Mouse (Mus musculus) midbrain, embryonic 16.5 days (tissue): Measurements from ENCODE around the gene Ugt1a5. TPM values are rescaled to one million over a fixed set of nuclear protein-coding genes. Genes with fewer than 3 reads are reported as not detected.

Experiments used
- ATAC-seq: fragments of 200-750 bp; cut with Nextera tagmentation; 2 replicates; pipeline ENCODE4 v1.8.0; 2017; ENCODE audit warnings: moderate TSS enrichment
- H3K27ac ChIP-seq: fragments of 300-500 bp; sonication (generic); 2 replicates; pipeline ENCODE4 v1.5.1; 2014; ENCODE audit warnings: mild to moderate bottlenecking, low read length, mixed read lengths
- H3K27me3 ChIP-seq: fragments of 300-500 bp; sonication (generic); 2 replicates; pipeline ENCODE4 v1.6.1; 2014; ENCODE audit warnings: low read depth, low read length, mixed read lengths; ENCODE audit not compliant: control insufficient read depth, insufficient read depth
- H3K36me3 ChIP-seq: fragments of 300-500 bp; sonication (generic); 2 replicates; pipeline ENCODE4 v1.6.1; 2014; ENCODE audit warnings: mild to moderate bottlenecking, low read length, moderate library complexity, mixed read lengths; ENCODE audit not compliant: control insufficient read depth, insufficient read depth
- H3K4me1 ChIP-seq: fragments of 300-500 bp; sonication (generic); 2 replicates; pipeline ENCODE4 v1.6.1; 2014; ENCODE audit warnings: mild to moderate bottlenecking, low read length, mixed read lengths; ENCODE audit not compliant: control insufficient read depth, insufficient read depth
- H3K4me2 ChIP-seq: fragments of 300-500 bp; sonication (generic); 2 replicates; pipeline ENCODE4 v1.6.1; 2014; ENCODE audit warnings: mild to moderate bottlenecking, low read length, mixed read lengths
- H3K4me3 ChIP-seq: fragments of 300-500 bp; sonication (generic); 2 replicates; pipeline ENCODE4 v1.5.1; 2014; ENCODE audit warnings: low read depth, mild to moderate bottlenecking, low read length, moderate library complexity, mixed read lengths
- H3K9ac ChIP-seq: fragments of 300-500 bp; sonication (generic); 2 replicates; pipeline ENCODE4 v1.6.1; 2014; ENCODE audit warnings: low read depth, low read length, mixed read lengths
- H3K9me3 ChIP-seq: fragments of 300-500 bp; sonication (generic); replicated peaks from 2 replicates; pipeline ENCODE4 v1.6.1; 2014; ENCODE audit warnings: mild to moderate bottlenecking, low read length, mixed read lengths; ENCODE audit not compliant: control insufficient read depth, poor library complexity, severe bottlenecking
- whole genome bisulfite sequencing: fragments of 180-500 bp; shearing (Covaris S2); extraction: QIAGEN DNeasy Blood & Tissue Kit; methylation state at CpG from one replicate; pipeline ENCODE4 v1.1.7; 2014; 5-methylcytosine and 5-hydroxymethylcytosine counted together
- polyA plus RNA-seq: library from polyadenylated mRNA; unstranded; fragments of >200 nt; fragmentation: Nextera tagmentation; extraction: Ambion mirVana; gene quantifications from 2 replicates; pipeline ENCODE4 v1.2.1, GENCODE M21; 2015

Ugt1a5 gene
- polyA plus RNA-seq, 1 experiment from 2014 or later: not detected

- no peak for ATAC-seq
- no peaks in the 10 kb centered on the region for H3K36me3 ChIP-seq
- H3K4me2 ChIP-seq: no peak overlapping the region
- H3K27me3 ChIP-seq: no peaks in the 10 kb centered on the region
- H3K4me3 ChIP-seq: no peak overlapping the region
- no peak overlapping the region for H3K27ac ChIP-seq
- peaks cover 97% of the 10 kb centered on the region for H3K9me3 ChIP-seq
- H3K4me1 ChIP-seq: no peaks in the 10 kb centered on the region
- H3K9ac ChIP-seq: no peak overlapping the region
- 69% methylated on average over 7 of the region's 7 CpGs for WGBS
These were observed 66.1 kb downstream of the Ugt1a5 start for GRCm38 (mm10) chr1:88231803-88232499.

GRCm38 (mm10) chr1:88232664-88233380, 67.0 kb downstream of the Ugt1a5 start:
- ATAC-seq: no peak
- H3K27me3 ChIP-seq: no peaks in the 10 kb centered on the region

GRCm38 (mm10) chr1:88233421-88234247, 67.8 kb downstream of the Ugt1a5 start:
- Histone ChIP-seq H3K9ac (no peak overlapping the region), H3K27me3 (no peaks in the 10 kb centered on the region), H3K4me3 (no peak overlapping the region), H3K27ac (no peak overlapping the region), H3K9me3 (peaks cover 97% of the 10 kb centered on the region), H3K4me1 (no peaks in the 10 kb centered on the region), H3K36me3 (no peaks in the 10 kb centered on the region), H3K4me2 (no peak overlapping the region)
- 67% methylated on average over 14 of the region's 14 CpGs for WGBS
- ATAC-seq: no peak

More at GRCm38 (mm10) chr1:88232664-88233380, 67.0 kb downstream of the Ugt1a5 start:
- H3K4me1 ChIP-seq: no peaks in the 10 kb centered on the region
- H3K9ac ChIP-seq: no peak overlapping the region
- 55% methylated on average over 3 of the region's 3 CpGs for WGBS
- H3K9me3 ChIP-seq: peaks cover 97% of the 10 kb centered on the region
- no peak overlapping the region for H3K4me2 ChIP-seq
- no peak overlapping the region for H3K4me3 ChIP-seq
- H3K27ac ChIP-seq: no peak overlapping the region
- no peaks in the 10 kb centered on the region for H3K36me3 ChIP-seq

- Histone ChIP-seq H3K27me3 (no peaks in the 10 kb centered on the region), H3K9me3 (peaks cover 97% of the 10 kb centered on the region), H3K27ac (no peak overlapping the region), H3K4me2 (no peak overlapping the region), H3K9ac (no peak overlapping the region), H3K4me3 (no peak overlapping the region), H3K36me3 (no peaks in the 10 kb centered on the region), H3K4me1 (no peaks in the 10 kb centered on the region)
- no peak for ATAC-seq
- WGBS: 64% methylated on average over 4 of the region's 4 CpGs
These were observed 68.4 kb downstream of the Ugt1a5 start for GRCm38 (mm10) chr1:88234248-88234610.

- no peak overlapping the region for H3K4me3 ChIP-seq
- H3K4me1 ChIP-seq: no peaks in the 10 kb centered on the region
- H3K27me3 ChIP-seq: no peaks in the 10 kb centered on the region
- WGBS: 47% methylated on average over 5 of the region's 5 CpGs
- H3K27ac ChIP-seq: no peak overlapping the region
- no peaks in the 10 kb centered on the region for H3K36me3 ChIP-seq
- H3K4me2 ChIP-seq: no peak overlapping the region
- peaks cover 97% of the 10 kb centered on the region for H3K9me3 ChIP-seq
- H3K9ac ChIP-seq: no peak overlapping the region
- ATAC-seq: no peak
These were observed 68.8 kb downstream of the Ugt1a5 start for GRCm38 (mm10) chr1:88234646-88235045.

GRCm38 (mm10) chr1:88235046-88235893, 69.5 kb downstream of the Ugt1a5 start:
- Histone ChIP-seq H3K4me2 (no peak overlapping the region), H3K9ac (no peak overlapping the region), H3K36me3 (no peaks in the 10 kb centered on the region), H3K27me3 (no peaks in the 10 kb centered on the region), H3K4me1 (no peaks in the 10 kb centered on the region), H3K4me3 (no peak overlapping the region), H3K9me3 (peaks cover 97% of the 10 kb centered on the region), H3K27ac (no peak overlapping the region)
- peak; percentile 5; the same call in 1 of the 2 replicates for ATAC-seq
- whole genome bisulfite sequencing: 65% methylated on average over 11 of the region's 11 CpGs

- no peaks in the 10 kb centered on the region for H3K4me1 ChIP-seq
- 59% methylated on average over 4 of the region's 4 CpGs for WGBS
- no peak overlapping the region for H3K4me2 ChIP-seq
- no peak overlapping the region for H3K27ac ChIP-seq
- H3K27me3 ChIP-seq: no peaks in the 10 kb centered on the region
- ATAC-seq: no peak
- H3K4me3 ChIP-seq: no peak overlapping the region
- H3K36me3 ChIP-seq: no peaks in the 10 kb centered on the region
- peaks cover 97% of the 10 kb centered on the region for H3K9me3 ChIP-seq
- no peak overlapping the region for H3K9ac ChIP-seq
These were observed 70.1 kb downstream of the Ugt1a5 start for GRCm38 (mm10) chr1:88235894-88236415.

GRCm38 (mm10) chr1:88237311-88237710, 71.5 kb downstream of the Ugt1a5 start:
- Histone ChIP-seq H3K9me3 (peaks cover 95% of the 10 kb centered on the region), H3K4me3 (no peak overlapping the region), H3K4me1 (no peaks in the 10 kb centered on the region), H3K4me2 (no peak overlapping the region), H3K9ac (no peak overlapping the region), H3K36me3 (no peaks in the 10 kb centered on the region), H3K27ac (no peak overlapping the region), H3K27me3 (no peaks in the 10 kb centered on the region)
- WGBS: 79% methylated on average over 5 of the region's 5 CpGs
- ATAC-seq: no peak
